Mouse (Mus musculus) macrophage (primary cell): Measurements from ENCODE around the gene Erg. TPM values are rescaled to one million over a fixed set of nuclear protein-coding genes. Genes with fewer than 3 reads are reported as not detected.

Source experiments
- H3K27ac ChIP-seq: fragments of 350-480 bp; formaldehyde crosslinking; 2 replicates; pipeline ENCODE4 v1.9.0; 2021
- H3K36me3 ChIP-seq: fragments of 350-480 bp; formaldehyde crosslinking; 2 replicates; pipeline ENCODE4 v1.9.0; 2021; ENCODE audit errors: inconsistent target
- H3K4me3 ChIP-seq: fragments of 350-480 bp; formaldehyde crosslinking; 2 replicates; pipeline ENCODE4 v1.9.0; 2021; ENCODE audit errors: inconsistent target
- H3K79me2 ChIP-seq: fragments of 350-480 bp; formaldehyde crosslinking; 2 replicates; pipeline ENCODE4 v1.9.0; 2021; ENCODE audit errors: inconsistent target
- WGBS: methylation state at CpG from one replicate; pipeline ENCODE4 v1.1.7; 2026; ENCODE audit warnings: inconsistent platforms; ENCODE audit not compliant: missing documents; 5-methylcytosine and 5-hydroxymethylcytosine counted together
- polyA plus RNA-seq: library from polyadenylated mRNA; stranded (reverse); fragments of 250-400 nt; gene quantifications from 3 replicates; pipeline ENCODE4 v1.2.4, GENCODE M21; 2018; ENCODE audit warnings: inconsistent platforms

Gene Erg
- polyA plus RNA-seq, 1 experiment from 2014 or later, result 0.26 TPM

- Histone ChIP-seq H3K79me2 (no peaks in the 10 kb centered on the region), H3K4me3 (no peak overlapping the region), H3K36me3 (no peaks in the 10 kb centered on the region), H3K27ac (no peak overlapping the region)
- 92% methylated on average over 18 of the region's 18 CpGs for WGBS
These were observed 225.4 kb downstream of the Erg start for GRCm38 (mm10) chr16:95360940-95361489.

- no peaks in the 10 kb centered on the region for H3K79me2 ChIP-seq
- no peak overlapping the region for H3K4me3 ChIP-seq
- no peaks in the 10 kb centered on the region for H3K36me3 ChIP-seq
- 26% methylated on average over 8 of the region's 8 CpGs for WGBS
- no peak overlapping the region for H3K27ac ChIP-seq
These were observed 226.1 kb downstream of the Erg start for GRCm38 (mm10) chr16:95360214-95360850.

- WGBS, result 83% methylated on average over 12 of the region's 12 CpGs
- Histone ChIP-seq H3K36me3 (no peaks in the 10 kb centered on the region), H3K79me2 (no peaks in the 10 kb centered on the region), H3K4me3 (no peak overlapping the region), H3K27ac (no peak overlapping the region)
These were observed 229.1 kb downstream of the Erg start for GRCm38 (mm10) chr16:95356962-95357955.

- WGBS, result 75% methylated on average over 8 of the region's 8 CpGs
- Histone ChIP-seq H3K79me2 (no peaks in the 10 kb centered on the region), H3K36me3 (no peaks in the 10 kb centered on the region), H3K4me3 (no peak overlapping the region), H3K27ac (no peak overlapping the region)
These were observed 232.6 kb downstream of the Erg start for GRCm38 (mm10) chr16:95353838-95354237.

GRCm38 (mm10) chr16:95352266-95352665 lies 234.1 kb downstream of the Erg start:
- Histone ChIP-seq H3K4me3 (no peak overlapping the region), H3K27ac (no peak overlapping the region), H3K36me3 (no peaks in the 10 kb centered on the region), H3K79me2 (no peaks in the 10 kb centered on the region)
- 77% methylated on average over 8 of the region's 8 CpGs for WGBS

- Histone ChIP-seq H3K27ac (no peak overlapping the region), H3K36me3 (no peaks in the 10 kb centered on the region), H3K79me2 (no peaks in the 10 kb centered on the region), H3K4me3 (no peak overlapping the region)
- 24% methylated on average over 3 of the region's 3 CpGs for WGBS
These were observed 235.9 kb downstream of the Erg start for GRCm38 (mm10) chr16:95350499-95350898.

- Histone ChIP-seq H3K79me2 (no peaks in the 10 kb centered on the region), H3K4me3 (no peak overlapping the region), H3K36me3 (no peaks in the 10 kb centered on the region), H3K27ac (no peak overlapping the region)
- WGBS, result 39% methylated on average over 5 of the region's 5 CpGs
These were observed 236.6 kb downstream of the Erg start for GRCm38 (mm10) chr16:95349745-95350144.

- H3K36me3 ChIP-seq, result no peaks in the 10 kb centered on the region
- 89% methylated on average over 6 of the region's 6 CpGs for WGBS
- no peak overlapping the region for H3K27ac ChIP-seq
- H3K4me3 ChIP-seq, result no peak overlapping the region
- no peaks in the 10 kb centered on the region for H3K79me2 ChIP-seq
These were observed 237.0 kb downstream of the Erg start for GRCm38 (mm10) chr16:95349344-95349743.

- H3K27ac ChIP-seq, result no peak overlapping the region
- 46% methylated on average over 9 of the region's 9 CpGs for whole genome bisulfite sequencing
- H3K4me3 ChIP-seq, result no peak overlapping the region
- no peaks in the 10 kb centered on the region for H3K79me2 ChIP-seq
- H3K36me3 ChIP-seq, result no peaks in the 10 kb centered on the region
These were observed 237.8 kb downstream of the Erg start for GRCm38 (mm10) chr16:95348555-95348954.

- Histone ChIP-seq H3K79me2 (no peaks in the 10 kb centered on the region), H3K4me3 (no peak overlapping the region), H3K27ac (no peak overlapping the region), H3K36me3 (no peaks in the 10 kb centered on the region)
- WGBS, result 83% methylated on average over 3 of the region's 3 CpGs
These were observed 239.2 kb downstream of the Erg start for GRCm38 (mm10) chr16:95347202-95347601.

- no peak overlapping the region for H3K4me3 ChIP-seq
- 2% methylated on average over 4 of the region's 7 CpGs for WGBS
These were observed 240.5 kb downstream of the Erg start for GRCm38 (mm10) chr16:95345882-95346281.

GRCm38 (mm10) chr16:95344961-95345360 lies 241.4 kb downstream of the Erg start:
- 75% methylated on average over 8 of the region's 10 CpGs for WGBS
- Histone ChIP-seq H3K79me2 (no peaks in the 10 kb centered on the region), H3K27ac (no peak overlapping the region), H3K36me3 (no peaks in the 10 kb centered on the region), H3K4me3 (no peak overlapping the region)

More at GRCm38 (mm10) chr16:95345882-95346281, 240.5 kb downstream of the Erg start:
- no peaks in the 10 kb centered on the region for H3K79me2 ChIP-seq
- H3K27ac ChIP-seq, result no peak overlapping the region
- H3K36me3 ChIP-seq, result no peaks in the 10 kb centered on the region

- Histone ChIP-seq H3K79me2 (no peaks in the 10 kb centered on the region), H3K27ac (no peak overlapping the region), H3K4me3 (no peak overlapping the region), H3K36me3 (no peaks in the 10 kb centered on the region)
- 61% methylated on average over 8 of the region's 8 CpGs for WGBS
These were observed 244.4 kb downstream of the Erg start for GRCm38 (mm10) chr16:95342030-95342429.

- no peak overlapping the region for H3K4me3 ChIP-seq
- no peaks in the 10 kb centered on the region for H3K36me3 ChIP-seq
- no peaks in the 10 kb centered on the region for H3K79me2 ChIP-seq
- H3K27ac ChIP-seq, result no peak overlapping the region
- WGBS, result 52% methylated on average over 27 of the region's 28 CpGs
These were observed 245.3 kb downstream of the Erg start for GRCm38 (mm10) chr16:95340885-95341791.
